Mouse (Mus musculus): ENCODE results near the gene Dpf3.
A peak's percentile ranks its signal among the peaks of the same experiment; 100 is the strongest.

Dpf3 gene

DNA sequence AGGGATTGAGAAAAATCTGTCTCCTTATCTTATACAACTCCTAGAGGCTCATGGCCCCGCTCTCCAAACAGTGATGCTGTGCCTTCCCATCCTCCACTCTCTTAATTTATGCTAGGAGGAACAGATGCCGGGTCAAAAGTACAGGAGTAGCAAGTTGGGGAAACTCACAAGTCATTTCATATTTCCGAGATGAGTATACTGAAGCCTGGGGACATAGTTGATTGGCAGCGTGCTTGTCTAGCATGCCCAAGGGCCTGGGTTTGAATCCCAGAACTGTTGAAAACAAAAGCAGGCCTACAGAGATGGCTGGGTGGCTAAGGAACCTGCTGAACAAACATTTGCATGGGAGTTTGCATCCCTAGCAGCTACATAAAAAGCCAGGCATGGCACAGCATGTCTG is 72.3 kb downstream of the Dpf3 start:
- no peak for ATAC-seq (ENCODE audit: low TSS enrichment)

- ATAC-seq (ENCODE audit: low TSS enrichment) = no peak
Observed at GRCm38 (mm10) chr12:83413684-83414083, 73.8 kb downstream of the Dpf3 start.

GRCm38 (mm10) chr12:83411721-83412521 is 75.6 kb downstream of the Dpf3 start:
- ATAC-seq (ENCODE audit: low TSS enrichment) = peak; percentile 90

- no peak for ATAC-seq (ENCODE audit: low TSS enrichment)
Observed at GRCm38 (mm10) chr12:83411032-83411431, 76.5 kb downstream of the Dpf3 start.

GRCm38 (mm10) chr12:83405374-83406125 is 82.0 kb downstream of the Dpf3 start:
- ATAC-seq (ENCODE audit: low TSS enrichment) = no peak

- no peak for ATAC-seq (ENCODE audit: low TSS enrichment)
Observed at GRCm38 (mm10) chr12:83402270-83402669, 85.2 kb downstream of the Dpf3 start.

DNA sequence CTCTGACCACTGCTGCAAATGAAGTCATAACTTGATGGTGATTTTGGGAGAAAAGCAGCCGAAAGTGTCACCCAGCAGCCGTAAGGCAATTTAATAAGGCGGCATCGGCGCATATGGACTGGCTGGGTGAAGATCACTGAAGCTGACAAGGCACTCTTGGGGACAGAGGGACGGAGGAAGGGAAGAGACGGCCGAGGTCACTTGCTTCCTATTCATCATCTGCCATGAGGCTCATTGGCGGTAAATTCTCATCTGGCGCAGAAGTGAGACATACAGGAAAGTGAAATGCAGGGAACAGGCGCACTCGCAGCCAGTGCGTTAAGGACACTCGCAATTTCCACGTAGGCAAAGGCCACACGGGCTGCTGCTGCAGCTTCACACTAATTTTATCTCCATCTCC is 95.5 kb downstream of the Dpf3 start:
- ATAC-seq (ENCODE audit: low TSS enrichment) = no peak

- no peak for ATAC-seq (ENCODE audit: low TSS enrichment)
Observed at GRCm38 (mm10) chr12:83387554-83387953, 100.0 kb downstream of the Dpf3 start.

GRCm38 (mm10) chr12:83381072-83381471 is 106.4 kb downstream of the Dpf3 start:
- ATAC-seq (ENCODE audit: low TSS enrichment) = no peak

DNA sequence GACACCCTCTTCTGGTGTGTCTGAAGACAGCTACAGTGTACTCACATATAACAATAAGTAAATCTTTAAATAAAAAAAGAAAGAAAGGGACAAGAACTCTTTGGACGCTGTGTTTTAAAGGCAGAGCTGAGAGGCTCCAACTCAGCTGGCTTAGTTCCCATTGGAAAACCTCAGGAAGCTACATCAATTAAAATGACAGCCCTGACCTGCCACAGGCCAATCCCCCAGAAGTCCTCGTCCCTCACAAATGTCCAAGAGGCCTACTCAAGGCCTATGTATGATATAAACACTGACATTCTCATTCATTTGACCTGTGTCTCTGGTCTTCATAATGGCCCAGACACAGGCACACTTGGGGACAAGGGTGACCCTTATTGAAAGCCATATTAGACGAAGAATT is 107.5 kb downstream of the Dpf3 start:
- no peak for ATAC-seq (ENCODE audit: low TSS enrichment)

DNA sequence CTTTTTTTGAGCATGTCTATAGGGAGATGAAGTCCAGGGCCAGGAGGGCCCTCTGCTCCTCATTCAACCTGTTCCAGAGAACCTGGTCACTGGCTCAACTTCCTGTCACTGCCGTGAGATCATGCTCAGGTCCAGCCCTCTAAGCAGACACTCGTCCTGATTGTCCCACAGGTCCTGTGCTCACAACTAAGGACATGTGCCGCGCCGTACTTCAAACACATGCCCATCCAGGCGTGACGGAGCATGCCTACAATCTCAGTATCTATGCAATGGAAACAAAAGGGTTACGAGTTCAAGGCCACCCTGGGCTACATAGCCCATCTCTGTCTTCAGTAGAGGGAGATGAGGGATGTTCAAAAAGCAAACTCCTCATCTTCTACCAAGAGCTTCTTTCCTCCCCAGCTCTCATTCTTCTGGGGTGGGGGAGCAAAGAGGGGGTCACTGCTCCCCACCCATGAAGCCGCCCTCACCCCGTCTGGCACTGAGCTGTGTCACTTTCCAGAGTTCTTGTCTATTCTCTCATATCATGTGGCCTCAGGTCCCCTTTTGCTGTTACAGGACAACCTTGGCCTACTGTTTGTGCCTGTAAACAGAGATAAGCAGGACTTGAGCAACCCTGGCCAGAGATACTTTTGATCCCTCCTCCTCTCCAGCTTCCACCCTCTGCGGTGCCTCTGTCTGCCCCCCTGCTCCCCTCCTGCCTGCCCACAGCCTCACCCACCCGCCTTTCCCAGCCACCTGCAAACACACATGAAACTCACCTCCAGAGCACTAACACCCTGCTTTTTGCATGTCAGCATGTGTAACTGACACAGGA is 112.3 kb downstream of the Dpf3 start:
- no peak for ATAC-seq (ENCODE audit: low TSS enrichment)

GRCm38 (mm10) chr12:83373081-83373480 is 114.4 kb downstream of the Dpf3 start:
- no peak for ATAC-seq (ENCODE audit: low TSS enrichment)

GRCm38 (mm10) chr12:83372290-83372689 is 115.2 kb downstream of the Dpf3 start:
- ATAC-seq (ENCODE audit: low TSS enrichment) = no peak

- no peak for ATAC-seq (ENCODE audit: low TSS enrichment)
Observed at GRCm38 (mm10) chr12:83370221-83370620, 117.3 kb downstream of the Dpf3 start.

DNA sequence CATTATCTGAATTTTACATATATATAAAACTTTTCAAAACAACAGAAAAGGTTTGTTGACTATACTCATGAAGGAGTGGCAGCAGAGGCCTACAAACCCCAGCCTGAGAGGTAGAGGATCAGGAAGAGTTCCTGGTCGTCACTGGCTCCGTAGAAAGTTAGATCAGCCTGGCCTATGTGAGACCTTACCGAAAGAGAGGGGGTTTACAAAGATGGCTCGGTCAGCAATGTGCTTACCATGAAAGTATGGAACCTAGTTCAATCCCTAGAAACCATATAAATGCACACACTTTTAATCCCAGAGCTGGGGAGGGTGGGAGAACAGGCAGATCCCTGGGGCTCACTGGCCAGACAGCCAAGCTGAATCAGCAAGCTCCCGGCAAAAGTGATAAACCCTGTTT is 118.1 kb downstream of the Dpf3 start:
- no peak for ATAC-seq (ENCODE audit: low TSS enrichment)

DNA sequence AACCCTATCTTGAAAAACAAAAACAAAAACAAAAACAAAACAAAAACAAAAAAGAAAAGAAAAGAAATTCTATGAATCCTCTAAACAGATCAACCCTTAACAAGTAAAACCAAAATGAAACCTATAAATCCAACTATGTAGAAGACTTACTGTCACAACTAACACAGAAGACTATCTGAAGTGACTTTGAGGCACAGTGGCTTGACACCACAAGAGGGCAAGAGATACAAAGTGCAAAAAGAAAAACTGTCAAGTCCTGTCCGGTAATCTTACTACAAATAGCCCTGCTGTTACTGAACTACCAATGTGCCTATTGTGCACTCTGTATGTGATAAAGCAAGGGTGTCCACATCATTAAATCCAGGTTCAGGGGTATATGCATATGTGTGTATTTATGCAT is 120.0 kb downstream of the Dpf3 start:
- ATAC-seq (ENCODE audit: low TSS enrichment) = no peak

GRCm38 (mm10) chr12:83364771-83365170 is 122.7 kb downstream of the Dpf3 start:
- no peak for ATAC-seq (ENCODE audit: low TSS enrichment)

- ATAC-seq (ENCODE audit: low TSS enrichment) = no peak
Observed at GRCm38 (mm10) chr12:83361801-83362200, 125.7 kb downstream of the Dpf3 start.

DNA sequence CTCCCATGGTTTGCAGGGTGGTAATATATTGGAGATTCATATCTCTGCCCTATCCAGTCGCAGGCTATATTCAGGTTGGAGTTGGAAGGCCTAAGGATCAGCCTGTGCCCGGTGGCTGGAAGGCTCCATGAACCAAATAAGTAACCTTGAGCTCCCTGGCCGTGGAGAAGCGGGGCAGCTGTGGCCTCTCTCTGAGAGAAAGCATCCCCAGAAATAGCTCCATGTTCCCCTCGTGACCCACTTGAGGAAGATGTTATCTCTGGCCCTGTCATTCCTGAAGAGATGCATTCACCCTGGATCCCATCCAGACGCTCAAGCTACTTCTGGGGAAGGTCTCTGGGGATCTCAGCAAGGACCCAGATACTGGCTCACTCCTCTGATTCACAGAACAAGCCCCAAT is 134.9 kb downstream of the Dpf3 start:
- ATAC-seq (ENCODE audit: low TSS enrichment) = no peak

- ATAC-seq (ENCODE audit: low TSS enrichment) = no peak
Observed at GRCm38 (mm10) chr12:83349736-83350135, 137.8 kb downstream of the Dpf3 start.

DNA sequence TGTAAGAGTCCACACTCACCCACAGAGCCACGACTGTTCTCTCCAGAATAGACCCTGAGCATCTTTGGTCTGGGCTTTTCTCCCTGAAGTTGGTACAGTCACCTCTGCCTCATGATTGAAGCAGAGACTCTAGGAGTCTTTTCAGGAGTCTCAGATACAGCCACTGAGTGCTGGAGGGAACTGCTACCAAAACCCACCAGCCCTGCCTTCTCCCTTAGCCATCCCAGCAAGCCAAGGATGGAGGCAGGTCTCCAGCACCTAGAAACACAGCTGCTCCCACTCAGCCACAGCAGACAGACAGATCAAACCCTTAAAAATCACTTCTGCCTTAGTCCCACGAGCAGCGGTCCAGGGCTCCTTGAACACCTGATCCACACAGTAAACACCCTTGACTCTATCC is 139.3 kb downstream of the Dpf3 start:
- no peak for ATAC-seq (ENCODE audit: low TSS enrichment)

GRCm38 (mm10) chr12:83342875-83343185 is 144.7 kb downstream of the Dpf3 start:
- peak; percentile 33; the same call in 1 of the 2 replicates for ATAC-seq (ENCODE audit: low TSS enrichment)

Data from frontal cortex, adult (tissue).